Comparison of ENCODE assay signal across 17 mouse cellular contexts in genomic region chr7:50422422-50423195, GRCm38 (mm10).
"Had no signal": no experiment of that assay in that cellular context is flagged by ENCODE, and none has a peak within 500 bp of the region (broad histone marks: within the 10 kb centered on the region; RNA-seq: fewer than 3 reads in every experiment).

No protein-coding gene starts in this region.

- DNase-seq: lung, adult 2 months; lung, postnatal 14 days; lung, postnatal 36 days; right cerebral cortex, postnatal 14 days; thymus, adult 2 months; thymus, postnatal 25 days; thymus, postnatal 4 days had no signal

- H3K9me3 ChIP-seq: lung, embryonic 15.5 days; megakaryocyte, embryonic 14.5 days; midbrain, embryonic 13.5 days; midbrain, embryonic 15.5 days; neural tube, embryonic 12.5 days; stomach, embryonic 15.5 days had no signal

- H3K9ac ChIP-seq: lung, embryonic 15.5 days; midbrain, embryonic 13.5 days; midbrain, embryonic 15.5 days; neural tube, embryonic 12.5 days; stomach, embryonic 15.5 days had no signal

- H3K4me1 ChIP-seq: lung, embryonic 15.5 days; megakaryocyte, embryonic 14.5 days; midbrain, embryonic 13.5 days; midbrain, embryonic 15.5 days; neural tube, embryonic 12.5 days; stomach, embryonic 15.5 days had no signal

- H3K36me3 ChIP-seq: lung, embryonic 15.5 days; midbrain, embryonic 13.5 days; midbrain, embryonic 15.5 days; neural tube, embryonic 12.5 days; stomach, embryonic 15.5 days had no signal

- ATAC-seq: lung, postnatal 0 days; midbrain, embryonic 13.5 days; midbrain, embryonic 15.5 days had no signal

- H3K27me3 ChIP-seq: lung, embryonic 15.5 days; megakaryocyte, embryonic 14.5 days; midbrain, embryonic 13.5 days; midbrain, embryonic 15.5 days; neural tube, embryonic 12.5 days; stomach, embryonic 15.5 days had no signal

- H3K4me2 ChIP-seq: lung, embryonic 15.5 days; midbrain, embryonic 11.5 days; midbrain, embryonic 13.5 days; midbrain, embryonic 15.5 days; neural tube, embryonic 12.5 days; stomach, embryonic 15.5 days had no signal

- H3K4me3 ChIP-seq: lung, embryonic 15.5 days; megakaryocyte, embryonic 14.5 days; midbrain, embryonic 13.5 days; midbrain, embryonic 15.5 days; neural tube, embryonic 12.5 days; stomach, embryonic 15.5 days had no signal

- H3K27ac ChIP-seq: lung, embryonic 15.5 days; macrophage; midbrain, embryonic 13.5 days; midbrain, embryonic 15.5 days; neural tube, embryonic 12.5 days; stomach, embryonic 15.5 days; stomach, postnatal 0 days had no signal
